Mouse (Mus musculus) ovary, adult 10 weeks (tissue): Measurements from ENCODE around the gene Rho. TPM values are rescaled to one million over a fixed set of nuclear protein-coding genes. Genes with fewer than 3 reads are reported as not detected.

Experiments used
- polyA plus RNA-seq: library from polyadenylated mRNA; stranded (reverse); fragments of 350-450 nt; fragmentation: Illumina TruSeq; extraction: RNeasy Lipid Tissue Mini Kit (QIAGEN cat#74804); gene quantifications from one replicate; pipeline ENCODE4 v1.2.3, GENCODE M21; 2014

The Rho gene
- polyA plus RNA-seq: 0.17 TPM

GRCm38 (mm10) chr6:115931639-115932038 lies at the start of gene Rho:
Gene Rho, plus strand, starts transcription at chr6:115931748.

GRCm38 (mm10) chr6:115944638-115945037 lies 13.1 kb downstream of the Rho start, which contains the start of gene H1foo:
Gene H1foo, plus strand, starts transcription at chr6:115944938.

Other genes with a start within 250 kb of the Rho start
- not detected for gene Tmem40, start 169.3 kb upstream of the Rho start, polyA plus RNA-seq
- 6.3 TPM for gene Cand2, start 157.2 kb upstream of the Rho start, polyA plus RNA-seq
- 178 TPM for gene Rpl32, start 123.0 kb upstream of the Rho start, polyA plus RNA-seq
- gene Efcab12, start 93.3 kb upstream of the Rho start, polyA plus RNA-seq: 0.29 TPM
- gene Mbd4, start 78.4 kb upstream of the Rho start, polyA plus RNA-seq: 10.6 TPM
- 19.5 TPM for gene Ift122, start 78.3 kb upstream of the Rho start, polyA plus RNA-seq
- gene H1foo, start 13.2 kb downstream of the Rho start, polyA plus RNA-seq: not detected
- 17.9 TPM for gene Plxnd1, start 63.3 kb downstream of the Rho start, polyA plus RNA-seq